Mouse (Mus musculus): ENCODE data around the gene Lgr6.

The Lgr6 gene

DNA sequence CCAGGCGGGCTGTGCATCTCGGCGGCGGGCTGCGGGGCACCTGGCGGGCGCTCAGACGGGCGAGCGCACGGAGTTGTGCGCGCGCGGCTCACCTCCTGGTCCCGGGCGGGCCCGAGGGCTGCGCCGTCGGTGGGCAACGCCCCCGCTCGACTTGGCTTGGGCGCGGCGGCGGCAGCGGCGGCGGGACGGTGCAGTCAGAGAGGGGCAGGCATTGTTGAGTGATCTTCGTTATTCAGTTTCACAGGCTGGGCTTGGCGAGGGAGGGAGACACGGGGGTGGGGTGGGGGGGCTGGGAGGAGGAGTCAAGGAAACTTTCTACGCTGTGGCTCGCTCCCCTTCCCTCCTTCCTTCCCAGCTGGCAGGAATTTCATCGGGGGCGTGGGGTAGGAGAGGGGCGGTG lies at the start of gene Lgr6:
Lgr6 (minus strand) TSS at position 153 of the 400 bp plus-strand sequence.
- DNase-seq (ENCODE audit: low spot score in 2 of 2) = peak in 1 of 2 experiments; percentile 30

DNA sequence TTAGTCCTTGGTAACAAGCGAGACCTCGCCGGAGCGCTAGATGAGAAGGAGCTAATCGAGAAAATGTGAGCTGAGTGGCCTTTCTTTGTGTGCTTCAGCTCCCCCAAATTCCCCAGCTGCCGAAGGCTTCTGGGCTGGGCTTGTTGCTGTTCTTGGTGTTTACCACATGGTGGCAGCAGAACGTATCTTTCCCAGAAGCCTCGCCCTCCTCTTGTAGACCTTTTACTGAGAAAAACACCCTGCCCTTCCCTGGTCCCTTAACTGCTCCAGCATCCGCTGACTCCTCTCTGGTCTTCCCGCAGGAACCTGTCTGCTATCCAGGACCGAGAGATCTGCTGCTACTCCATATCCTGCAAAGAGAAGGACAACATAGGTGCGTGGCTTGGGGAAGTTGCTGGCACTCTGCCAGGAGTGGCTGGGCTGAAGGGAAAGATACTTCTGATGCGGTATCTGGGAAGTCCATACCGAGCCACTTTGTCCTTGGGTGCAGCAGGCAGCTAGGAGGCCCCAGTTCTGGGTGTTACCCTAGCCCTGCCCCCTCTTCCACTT lies 49.4 kb upstream of the Lgr6 start:
- peak in 1 of 2 experiments; percentile 71 for DNase-seq (ENCODE audit: low spot score in 2 of 2)

DNA sequence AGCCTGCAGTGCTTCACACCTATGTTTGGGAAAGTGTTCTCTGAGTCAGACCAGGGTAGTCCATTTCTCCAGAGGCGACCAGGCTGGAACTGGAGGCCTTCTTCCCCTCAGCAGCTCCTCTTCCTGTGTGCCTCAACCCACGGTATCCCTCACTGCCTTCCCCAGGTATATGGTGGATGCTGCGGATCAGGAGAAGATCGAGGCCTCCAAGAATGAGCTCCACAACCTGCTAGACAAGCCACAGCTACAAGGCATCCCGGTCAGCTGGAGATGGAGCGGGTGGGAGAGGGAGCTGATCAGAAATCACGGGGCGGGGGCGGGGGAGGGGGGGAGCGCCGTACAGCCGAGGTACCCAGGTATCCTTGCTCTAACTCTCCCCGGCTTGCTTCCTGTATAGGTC lies 48.9 kb upstream of the Lgr6 start:
- no peak for DNase-seq (ENCODE audit: low spot score in 2 of 2)

DNA sequence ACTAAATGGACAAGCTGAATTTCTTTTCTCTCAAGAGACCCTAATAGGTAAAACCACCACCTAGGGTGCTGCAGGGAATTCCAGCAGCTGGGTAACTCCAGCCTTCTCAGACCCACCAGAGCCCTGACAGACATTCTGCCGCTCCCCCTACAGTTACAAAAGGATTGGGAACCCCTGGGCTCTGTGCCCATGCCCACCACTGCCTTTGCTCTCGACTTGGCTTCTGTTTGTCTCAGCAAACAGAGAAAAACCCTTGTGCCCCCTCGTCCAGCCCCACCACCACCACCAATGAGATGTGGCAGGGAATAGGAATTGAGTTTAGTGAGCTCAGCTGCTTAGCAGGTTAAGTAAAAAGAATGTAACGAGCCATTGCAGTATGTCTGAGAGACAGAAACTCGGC lies 43.9 kb upstream of the Lgr6 start:
- DNase-seq (ENCODE audit: low spot score in 2 of 2) = no peak

DNA sequence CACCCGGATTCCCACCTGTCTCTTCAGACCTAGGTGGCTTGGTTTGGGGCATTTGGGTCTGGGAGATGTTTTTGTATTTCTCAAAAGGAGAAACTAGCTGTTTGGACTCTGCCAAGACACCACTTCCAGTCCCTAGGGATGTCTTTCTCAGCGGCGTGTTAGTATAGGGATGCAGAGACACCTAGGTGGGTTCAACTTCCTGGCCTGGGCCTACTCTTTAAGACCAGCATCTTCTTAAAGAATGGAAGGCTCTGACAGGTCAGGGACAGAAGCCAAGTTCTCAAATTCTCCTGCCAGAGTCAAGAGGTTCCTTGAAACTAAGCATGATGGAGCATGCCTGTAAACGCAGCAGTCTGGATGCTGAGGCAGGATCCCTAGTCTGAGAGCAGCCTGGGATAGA lies 43.4 kb upstream of the Lgr6 start:
- DNase-seq (ENCODE audit: low spot score in 2 of 2) = no peak

DNA sequence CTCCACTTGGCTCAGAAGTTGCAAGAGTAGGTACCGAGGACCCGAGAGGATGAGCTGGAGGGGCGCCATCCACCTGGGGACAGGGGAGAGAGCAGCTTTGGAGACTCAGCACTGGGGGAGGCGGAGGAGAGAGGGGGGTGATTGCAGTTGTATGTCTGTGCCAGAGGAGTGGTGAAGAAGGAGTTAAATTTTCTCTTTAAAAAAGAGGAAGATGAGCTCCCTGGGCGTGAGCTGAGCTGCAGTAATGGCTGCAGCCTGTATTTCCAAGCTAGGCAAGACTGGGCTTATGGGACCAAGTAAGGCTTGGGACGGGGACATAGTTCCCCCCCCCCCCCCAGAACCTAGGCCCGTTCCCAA lies 42.6 kb upstream of the Lgr6 start:
- DNase-seq (ENCODE audit: low spot score in 2 of 2) = no peak

DNA sequence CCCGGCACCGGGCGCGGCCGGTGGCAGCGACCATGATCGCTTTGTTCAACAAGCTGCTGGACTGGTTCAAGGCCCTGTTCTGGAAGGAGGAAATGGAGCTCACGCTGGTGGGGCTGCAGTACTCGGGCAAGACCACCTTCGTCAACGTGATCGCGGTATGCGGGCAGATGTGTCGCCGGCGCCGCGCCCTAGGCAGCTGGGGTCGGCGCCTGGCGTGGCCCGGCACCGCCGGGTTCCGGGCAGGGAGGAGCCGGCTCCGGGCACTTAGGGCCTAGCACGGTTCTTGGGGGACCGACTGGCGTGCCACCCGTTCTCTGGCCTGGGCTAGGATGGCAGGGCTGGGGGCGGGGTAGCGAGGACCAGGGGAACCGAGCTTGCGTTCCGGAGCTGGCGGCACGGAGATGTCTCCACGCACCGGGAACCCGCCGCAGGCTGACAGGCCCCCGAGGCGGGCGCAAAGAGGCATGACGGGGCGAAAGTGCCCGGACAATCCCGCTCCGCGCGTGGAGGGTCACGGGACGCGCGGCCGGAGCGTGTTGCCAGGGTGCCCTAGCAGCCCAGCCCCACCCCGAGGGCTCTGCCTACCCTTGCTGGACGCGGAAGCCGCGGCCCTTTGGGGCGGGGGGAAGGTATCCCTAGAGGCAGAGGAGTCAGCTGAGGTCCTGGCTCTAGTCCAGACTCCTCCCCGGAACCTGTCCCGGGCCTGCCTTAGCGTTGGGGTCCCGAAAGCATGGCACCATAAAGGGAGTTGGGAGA lies 42.0 kb upstream of the Lgr6 start:
- peak; percentile 44 to 50 for DNase-seq (ENCODE audit: low spot score in 2 of 2)

DNA sequence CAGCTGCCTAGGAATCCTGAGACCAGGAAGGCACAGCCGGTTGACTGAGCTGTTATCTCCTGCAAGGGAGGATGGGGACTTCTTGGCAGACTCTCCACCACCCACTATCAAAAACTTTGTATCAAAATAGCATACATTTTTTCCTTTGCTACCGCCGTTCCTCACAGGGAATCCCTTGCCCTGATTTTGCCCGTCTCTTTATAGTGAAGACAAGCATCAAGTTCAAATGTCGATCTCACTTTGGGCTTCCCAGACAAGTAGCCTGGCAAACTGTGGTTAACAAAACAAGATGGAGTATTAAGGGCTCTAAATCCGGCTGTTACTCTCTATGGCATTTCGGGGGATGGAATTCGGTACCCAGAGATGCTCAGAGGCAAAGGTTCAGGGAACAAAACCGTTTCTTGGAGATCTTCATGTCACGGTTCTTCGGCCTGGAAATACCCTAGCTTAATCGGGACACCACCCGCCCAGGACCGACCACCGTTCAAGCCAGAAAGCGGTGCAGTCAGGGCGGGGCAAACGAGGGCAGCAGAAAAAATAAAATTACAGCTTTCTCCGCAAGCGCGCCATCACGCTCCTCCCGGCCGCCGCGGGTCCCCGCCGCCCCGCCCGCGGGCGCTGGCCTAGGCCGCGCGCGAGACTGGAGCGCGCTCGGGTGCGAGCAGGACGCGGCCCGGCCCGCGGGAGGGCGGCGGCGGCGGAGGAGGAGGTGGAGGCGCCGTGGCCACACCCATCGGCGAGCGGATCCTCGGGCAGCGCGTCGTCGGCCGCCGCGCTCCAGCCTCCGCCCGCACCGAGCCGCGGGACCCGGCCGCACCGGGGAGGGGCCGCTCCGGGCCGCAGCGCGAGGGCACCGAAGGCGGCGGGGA lies 41.2 kb upstream of the Lgr6 start, which contains the start of gene Arl8a:
Arl8a (plus strand) TSS at position 748 of the 869 bp plus-strand sequence.
- peak; percentile 54 to 72 for DNase-seq (ENCODE audit: low spot score in 2 of 2)

DNA sequence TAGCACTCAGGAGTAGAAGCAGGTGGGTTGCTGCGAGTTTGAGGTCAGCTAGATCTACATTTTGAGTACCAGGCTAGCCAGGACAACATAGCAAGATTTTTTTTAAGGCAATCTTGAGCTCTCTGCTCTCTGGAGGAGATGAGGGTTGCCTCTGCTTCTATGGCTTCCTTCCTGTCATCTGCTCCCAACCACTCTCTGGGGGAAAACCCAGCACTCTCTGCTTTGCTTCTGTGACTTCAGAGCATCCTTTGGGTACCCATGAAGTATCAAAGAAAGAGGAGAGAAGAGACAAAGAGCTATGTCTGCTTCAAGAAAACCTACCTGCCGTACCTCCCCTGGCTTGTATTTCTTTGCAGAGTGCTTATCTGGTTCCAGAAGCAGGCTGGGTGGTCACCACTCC lies 38.9 kb upstream of the Lgr6 start:
- no peak for DNase-seq (ENCODE audit: low spot score in 2 of 2)

DNA sequence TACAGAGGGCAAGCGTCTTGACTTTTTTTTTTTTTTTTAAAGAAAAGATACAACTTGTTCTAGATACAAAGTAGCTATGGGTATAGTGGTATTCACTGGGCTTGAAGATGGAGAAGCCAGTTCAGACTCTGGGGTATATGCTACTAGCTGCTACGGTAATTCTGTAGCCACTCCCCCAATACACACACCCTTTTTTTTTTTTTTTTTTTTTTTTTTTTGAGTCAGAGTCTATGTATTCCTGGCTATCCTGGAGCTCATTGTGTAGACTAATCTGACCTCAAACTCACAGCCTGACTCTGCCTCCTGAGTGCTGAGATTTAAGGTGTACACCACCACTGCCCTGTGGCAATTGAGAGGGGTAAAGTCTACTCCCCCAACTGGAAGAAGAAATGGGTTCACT lies 37.4 kb upstream of the Lgr6 start:
- no peak for DNase-seq (ENCODE audit: low spot score in 2 of 2)

DNA sequence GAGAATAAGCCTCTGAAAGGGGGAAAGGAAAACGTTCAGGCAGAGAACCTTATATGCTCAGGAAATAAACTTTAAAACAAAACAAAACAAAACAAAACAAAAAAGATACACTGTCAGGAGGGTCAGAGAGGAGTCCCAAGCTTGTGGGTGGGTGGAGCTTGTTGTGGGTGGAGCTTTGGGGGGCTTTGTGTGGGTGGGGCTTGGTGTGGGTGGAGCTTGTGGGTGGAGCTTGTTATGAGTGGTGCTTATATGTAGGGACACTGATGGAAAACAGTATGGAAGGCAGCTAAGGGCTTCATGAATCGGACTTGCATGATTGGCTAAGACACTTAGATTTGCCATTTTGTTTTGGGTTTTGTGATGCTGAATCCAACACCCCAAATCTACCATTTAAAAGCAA lies 34.8 kb upstream of the Lgr6 start:
- no peak for DNase-seq (ENCODE audit: low spot score in 2 of 2)

DNA sequence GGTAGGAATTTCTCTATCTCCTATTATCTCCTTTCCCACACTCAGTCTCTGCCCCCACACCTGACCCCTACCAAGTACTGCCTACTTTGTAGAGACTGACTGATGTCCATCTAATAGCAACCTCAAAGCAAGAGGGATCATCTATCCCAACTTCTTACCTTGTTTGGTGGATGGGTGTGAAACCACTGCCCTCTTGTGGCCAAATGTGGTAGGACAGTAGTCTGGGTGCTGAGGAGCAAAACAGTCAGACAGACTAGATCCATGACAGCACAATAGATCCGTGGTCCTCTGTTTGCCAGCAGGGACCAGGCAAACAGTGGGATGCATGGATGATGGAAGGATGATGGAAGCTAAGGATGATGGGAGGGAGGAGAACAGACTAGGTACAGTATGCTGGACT lies 31.4 kb upstream of the Lgr6 start:
- peak; percentile 51 to 74 for DNase-seq (ENCODE audit: low spot score in 2 of 2)

DNA sequence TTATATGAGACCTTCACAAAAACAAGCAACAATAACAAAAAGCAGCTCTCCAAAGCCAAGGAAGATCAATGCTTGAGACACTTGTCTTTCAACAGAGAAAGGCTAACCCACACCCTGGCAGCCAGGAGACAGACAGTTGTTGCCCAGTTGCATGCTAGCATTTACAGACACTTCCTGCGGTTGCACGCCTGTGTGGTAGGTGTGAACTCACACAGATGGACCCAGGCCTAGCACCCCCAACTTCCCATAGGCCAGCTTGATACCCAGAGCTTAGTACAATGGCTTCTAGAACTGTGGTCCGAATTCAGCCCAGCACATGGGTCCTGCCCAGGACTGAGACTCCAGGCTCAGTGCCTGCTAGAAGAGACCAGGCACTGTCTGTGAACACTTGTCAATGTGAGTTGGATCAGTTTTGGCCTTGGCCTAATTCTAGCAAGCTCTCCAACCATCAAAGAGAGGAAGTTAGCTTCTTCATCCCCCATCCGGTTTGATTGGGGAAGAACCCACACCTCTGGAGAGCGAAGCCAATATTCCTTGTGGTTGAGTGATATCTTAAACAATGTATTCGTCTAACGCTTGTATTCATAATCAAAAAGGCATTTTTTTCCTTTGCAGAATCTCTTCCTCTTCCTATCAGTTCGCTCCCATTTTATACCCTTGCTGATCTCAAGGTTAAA lies 30.2 kb upstream of the Lgr6 start:
- no peak for DNase-seq (ENCODE audit: low spot score in 2 of 2)

DNA sequence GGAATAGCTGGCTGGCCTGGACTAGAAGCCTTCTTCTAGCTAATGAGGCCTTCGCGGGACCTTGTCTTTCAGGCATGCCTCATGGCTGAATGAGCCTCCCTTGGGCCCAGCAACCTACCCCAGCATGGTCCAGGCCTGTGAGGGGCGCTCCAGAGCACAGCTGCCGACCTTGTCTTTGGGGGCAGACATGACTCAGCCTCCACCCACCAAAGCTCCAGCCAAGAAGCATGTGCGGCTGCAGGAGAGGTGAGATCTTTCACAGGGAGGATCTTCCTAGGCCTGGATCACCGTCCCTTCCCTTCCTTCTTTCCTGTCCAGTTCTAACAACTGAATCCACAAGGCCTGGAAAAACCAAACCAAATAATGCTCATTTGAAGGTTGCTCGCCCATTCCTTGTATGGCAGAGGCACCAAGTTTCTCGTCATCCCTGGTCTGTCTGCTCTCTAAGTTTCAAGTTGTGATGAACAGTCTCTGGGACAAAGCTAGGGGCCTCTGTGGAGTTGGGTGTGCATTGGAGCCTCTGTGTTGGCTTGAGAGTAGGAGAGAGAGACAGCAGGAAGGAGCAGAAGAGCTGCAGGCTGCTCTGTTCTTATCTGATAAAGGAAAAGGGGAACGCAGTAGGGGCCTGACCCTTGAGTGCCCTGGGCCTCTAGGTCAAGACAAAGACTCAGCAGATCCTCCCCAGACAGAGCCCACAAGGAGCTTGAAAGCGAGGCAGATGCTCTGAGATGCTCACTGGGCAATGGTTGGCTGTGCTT lies 28.8 kb upstream of the Lgr6 start:
- peak; percentile 68 to 69 for DNase-seq (ENCODE audit: low spot score in 2 of 2)

DNA sequence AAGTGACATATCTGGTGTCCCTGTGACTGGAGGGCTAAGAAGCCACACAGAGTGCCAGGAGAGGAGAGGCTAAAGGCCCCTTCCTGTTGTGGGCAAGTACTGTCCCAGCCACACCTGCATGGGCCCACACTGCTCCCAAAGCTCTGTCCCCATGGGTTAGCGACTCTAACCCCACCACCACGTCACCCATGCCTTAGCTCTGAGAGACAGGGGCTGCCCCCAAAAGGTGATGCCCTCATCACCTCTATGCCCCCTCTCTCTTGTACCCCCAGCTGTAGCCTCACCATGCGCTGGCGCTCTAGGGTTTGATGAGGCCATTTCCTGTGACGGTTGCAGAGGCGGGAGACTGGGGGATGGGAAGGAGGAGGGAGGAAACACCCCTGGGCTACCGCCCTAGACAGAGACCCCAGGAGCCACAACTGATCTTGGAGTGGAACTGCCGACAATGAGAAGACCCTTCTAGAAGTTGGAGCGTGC lies 27.9 kb upstream of the Lgr6 start:
- DNase-seq (ENCODE audit: low spot score in 2 of 2) = peak; percentile 84 to 90

DNA sequence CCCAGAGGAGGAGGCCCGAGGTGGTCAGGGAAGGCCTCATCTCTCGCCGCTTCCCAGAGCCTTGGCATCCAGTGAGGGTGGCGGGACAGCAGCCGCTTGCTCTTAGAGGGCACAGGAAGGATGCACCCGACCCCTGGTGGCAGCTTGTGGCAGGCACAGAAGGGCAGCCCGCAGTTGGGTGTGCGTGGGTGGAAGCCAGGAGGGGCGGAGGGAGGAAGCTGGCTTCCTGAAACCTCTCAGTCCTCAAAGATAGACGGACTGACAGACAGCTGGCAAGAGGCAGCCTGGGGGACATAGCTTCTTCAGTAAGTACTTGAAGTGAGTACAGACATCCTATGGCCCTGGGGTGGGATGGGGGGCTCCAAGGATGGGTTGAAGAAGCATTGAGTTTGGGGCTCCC lies 27.4 kb upstream of the Lgr6 start, which contains the start of gene Ptpn7:
Ptpn7 (plus strand) TSS at position 228 of the 400 bp plus-strand sequence.
- peak; percentile 96 to 97 for DNase-seq (ENCODE audit: low spot score in 2 of 2)

DNA sequence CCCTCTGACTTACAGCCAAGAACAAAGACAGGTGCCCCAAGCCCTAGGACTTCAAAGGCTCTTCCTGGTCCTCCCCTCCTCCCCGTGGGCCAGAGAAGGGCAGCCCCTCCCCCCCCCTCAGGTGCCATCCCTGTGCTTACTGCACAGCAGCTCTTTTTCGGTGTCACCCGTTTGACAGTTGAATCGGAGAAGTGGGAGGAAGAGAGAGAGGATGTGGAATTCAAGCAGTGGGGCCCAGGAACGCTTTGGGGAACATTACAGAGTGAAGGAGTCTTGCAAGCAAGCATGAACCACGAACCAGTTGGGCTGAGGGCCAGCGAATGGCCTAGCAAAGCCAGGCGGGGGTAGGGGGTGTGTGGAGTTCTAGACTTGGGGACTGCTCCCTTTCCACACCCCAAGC lies 26.5 kb upstream of the Lgr6 start:
- peak; percentile 63 to 64 for DNase-seq (ENCODE audit: low spot score in 2 of 2)

DNA sequence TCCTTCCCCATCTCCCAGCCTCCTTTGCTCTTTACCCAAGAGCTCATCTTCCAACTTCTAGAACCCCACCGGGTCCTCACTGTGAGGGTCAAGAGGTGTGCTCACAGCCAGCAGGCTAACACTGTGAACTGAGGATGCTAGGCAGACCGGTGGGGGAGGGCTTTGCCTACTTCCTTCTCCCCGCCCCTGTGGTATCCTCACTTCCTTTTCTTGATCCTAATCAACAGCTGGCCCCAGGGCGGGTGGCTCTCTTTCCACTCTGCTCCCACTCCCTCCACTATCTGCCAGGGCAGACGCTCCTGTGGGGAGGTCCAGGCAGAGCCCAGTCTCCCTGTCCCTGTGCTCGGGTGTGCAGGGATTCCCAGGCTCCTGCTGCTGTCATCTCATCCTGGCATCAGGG lies 26.0 kb upstream of the Lgr6 start:
- peak; percentile 76 to 77 for DNase-seq (ENCODE audit: low spot score in 2 of 2)

DNA sequence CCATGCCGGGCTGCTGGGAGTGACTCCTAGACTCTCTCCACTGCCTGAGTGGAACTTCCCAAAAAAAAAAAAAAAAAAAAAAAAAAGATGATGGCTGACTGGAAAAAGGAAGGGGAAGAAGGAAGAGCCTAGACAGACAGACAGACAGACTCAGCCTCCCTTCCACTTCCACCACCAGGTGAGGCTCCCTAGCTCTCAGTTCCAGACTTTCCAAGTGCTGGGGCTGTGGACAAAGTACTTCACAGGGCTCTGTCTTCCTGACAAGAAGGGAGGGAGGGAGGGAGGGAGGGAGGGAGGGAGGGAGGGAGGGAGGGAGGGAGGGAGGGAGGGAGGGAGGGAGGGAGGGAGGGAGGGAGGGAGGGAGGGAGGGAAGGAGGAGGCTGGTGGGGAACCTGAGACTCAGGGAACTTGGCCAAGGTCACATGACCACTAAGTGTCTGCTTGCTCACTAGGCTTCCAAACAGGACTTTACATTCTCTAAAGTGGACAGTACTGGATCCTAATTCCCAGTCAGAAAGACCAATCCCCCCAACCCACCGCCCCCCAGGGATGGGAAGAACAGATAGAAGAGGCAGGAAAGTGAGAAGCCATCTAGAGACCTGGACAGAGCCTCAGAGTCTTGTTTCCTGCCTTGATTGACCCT lies 25.4 kb upstream of the Lgr6 start:
- no peak for DNase-seq (ENCODE audit: low spot score in 2 of 2)

DNA sequence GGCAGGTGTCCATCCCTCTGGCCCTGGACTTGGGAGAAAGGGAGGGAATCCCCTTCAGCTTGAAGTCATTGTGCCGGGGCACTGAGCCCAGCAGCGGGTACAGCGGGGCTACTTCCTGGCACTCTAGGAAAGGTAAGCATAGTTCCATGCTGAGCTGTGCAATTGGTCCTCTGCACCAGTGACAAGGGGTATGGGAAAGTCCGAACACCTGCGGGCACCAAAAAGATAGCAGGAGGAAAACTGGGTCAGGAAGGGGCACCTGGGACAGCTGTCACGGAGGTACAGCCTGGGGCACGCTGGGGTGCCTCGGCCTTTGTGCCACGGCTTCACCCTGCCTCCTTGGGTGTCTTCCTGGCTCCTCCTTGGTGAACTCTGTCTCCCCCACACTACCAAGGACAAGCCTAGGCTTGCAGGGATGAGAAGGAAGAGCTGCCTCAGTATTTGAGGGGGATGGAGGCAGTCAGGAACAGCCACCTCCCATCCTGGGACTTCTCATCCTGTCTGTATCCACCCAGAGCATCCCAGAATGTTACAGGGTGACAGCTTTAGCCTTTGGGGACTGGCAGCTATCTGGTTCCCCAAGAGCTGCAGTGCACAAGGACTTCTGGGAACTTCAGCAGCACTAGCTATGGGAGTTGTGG lies 24.6 kb upstream of the Lgr6 start:
- DNase-seq (ENCODE audit: low spot score in 2 of 2) = peak; percentile 41 to 56

All from thymus, postnatal 10 days (tissue).